Mouse (Mus musculus): ENCODE measurements around the gene Nol3.

Nol3 gene

GRCm38 (mm10) chr8:105309142-105309847 lies 33.4 kb downstream of the Nol3 start:
- no peak for DNase-seq (ENCODE audit: low spot score)

DNA sequence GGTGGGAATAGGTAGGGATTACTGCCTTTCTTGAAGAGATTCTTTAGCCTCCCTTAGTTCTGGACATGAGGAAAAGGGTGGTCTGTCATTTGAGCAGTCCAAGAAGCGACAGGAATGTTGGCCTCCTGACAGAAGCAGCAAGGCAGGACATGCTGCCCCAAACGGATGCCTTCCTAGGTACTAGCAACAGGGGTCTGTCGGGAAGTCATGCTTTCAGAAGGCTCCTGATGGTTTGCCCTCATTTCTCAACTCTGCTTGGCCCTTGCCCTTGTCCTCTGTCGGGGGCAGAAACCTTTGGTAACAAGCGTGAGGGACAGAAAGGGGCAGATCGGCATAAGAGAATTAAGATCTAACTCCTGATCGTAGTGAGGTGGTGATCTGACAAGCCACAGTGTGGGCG lies 34.2 kb downstream of the Nol3 start:
- no peak for DNase-seq (ENCODE audit: low spot score)

DNA sequence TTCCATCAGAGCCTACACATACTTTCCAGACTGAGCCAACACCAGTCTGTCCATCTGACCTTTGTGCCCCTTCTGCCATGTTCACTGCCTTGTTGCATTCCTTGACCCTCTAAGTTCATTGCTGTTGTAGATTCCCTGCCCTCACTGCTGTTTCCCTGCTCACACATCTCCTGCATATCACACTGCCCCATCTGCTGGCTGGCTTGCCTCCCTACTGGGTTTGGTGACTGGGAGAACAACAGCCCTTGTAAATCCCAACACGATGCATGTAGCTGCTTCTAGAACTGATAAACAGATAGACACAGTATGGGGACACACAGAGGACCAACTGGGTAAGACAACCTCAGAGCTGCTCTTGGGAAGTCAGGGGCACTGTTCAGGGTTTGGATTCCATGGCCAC lies 35.8 kb downstream of the Nol3 start:
- DNase-seq (ENCODE audit: low spot score) = no peak

DNA sequence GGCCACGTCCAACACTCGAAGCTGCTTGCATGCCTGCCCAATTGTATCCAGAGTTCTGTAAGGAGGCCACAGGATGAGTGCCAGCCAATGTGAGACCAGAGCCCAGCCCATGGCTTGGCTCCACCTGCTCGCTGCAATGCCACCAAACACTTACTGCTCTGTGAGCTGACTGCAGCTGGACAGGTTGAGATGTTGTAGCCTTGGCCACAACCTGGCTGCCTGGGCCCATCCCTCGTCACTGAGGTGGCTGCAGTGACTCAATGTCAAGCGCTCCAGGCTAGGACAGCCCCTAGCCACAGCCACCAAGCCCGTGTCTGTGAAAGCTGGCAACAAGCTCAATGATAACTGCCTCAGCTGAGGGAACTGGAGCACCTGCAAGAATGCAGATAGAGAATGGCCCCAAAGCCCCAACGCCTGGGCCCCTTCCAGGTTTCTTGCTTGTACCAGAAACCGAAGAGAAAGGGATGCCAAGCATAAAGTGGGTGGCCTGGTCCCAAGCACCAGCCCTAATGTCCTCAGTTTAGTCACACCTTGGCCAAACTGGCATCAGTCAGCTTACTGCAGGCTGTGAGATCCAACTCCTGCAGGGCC lies 37.0 kb downstream of the Nol3 start:
- DNase-seq (ENCODE audit: low spot score) = no peak

DNA sequence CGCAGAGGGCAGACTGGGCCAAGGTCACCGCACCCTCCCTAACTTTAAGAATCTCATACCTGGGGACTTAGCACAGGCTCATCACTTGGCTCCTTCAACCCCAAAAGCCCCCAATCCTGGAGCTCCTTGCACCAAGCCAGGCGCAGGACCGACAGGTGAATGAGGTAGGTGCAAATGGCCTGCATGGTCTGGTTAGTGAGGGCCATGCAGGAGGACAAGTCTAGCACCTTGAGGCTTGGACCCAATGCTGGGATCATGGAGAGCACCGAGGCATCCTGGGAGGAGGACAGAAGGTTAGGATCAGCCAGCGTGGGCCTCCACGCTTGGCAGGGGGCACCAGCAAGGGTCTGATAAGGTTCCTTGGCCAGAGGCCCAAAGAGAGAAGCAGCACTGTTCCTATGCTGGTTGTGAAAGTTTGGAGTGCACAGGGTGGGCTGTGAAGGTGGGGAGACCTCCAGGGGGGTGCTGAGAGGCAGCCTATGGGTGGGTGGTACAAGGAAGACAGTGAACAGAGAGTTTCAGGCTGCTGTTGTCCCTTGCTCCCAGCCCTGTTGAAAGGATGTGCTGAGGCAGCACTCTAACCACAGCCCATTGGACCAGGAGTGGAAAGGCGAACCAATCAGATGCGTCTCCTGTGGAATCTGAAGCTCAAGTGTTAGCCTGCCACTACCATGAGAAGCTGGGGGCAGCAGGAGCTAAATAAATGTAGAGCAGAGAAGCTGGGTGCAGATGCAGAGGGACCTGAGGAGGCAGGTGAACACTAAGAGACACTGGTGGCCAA lies 37.9 kb downstream of the Nol3 start:
- DNase-seq (ENCODE audit: low spot score) = no peak

DNA sequence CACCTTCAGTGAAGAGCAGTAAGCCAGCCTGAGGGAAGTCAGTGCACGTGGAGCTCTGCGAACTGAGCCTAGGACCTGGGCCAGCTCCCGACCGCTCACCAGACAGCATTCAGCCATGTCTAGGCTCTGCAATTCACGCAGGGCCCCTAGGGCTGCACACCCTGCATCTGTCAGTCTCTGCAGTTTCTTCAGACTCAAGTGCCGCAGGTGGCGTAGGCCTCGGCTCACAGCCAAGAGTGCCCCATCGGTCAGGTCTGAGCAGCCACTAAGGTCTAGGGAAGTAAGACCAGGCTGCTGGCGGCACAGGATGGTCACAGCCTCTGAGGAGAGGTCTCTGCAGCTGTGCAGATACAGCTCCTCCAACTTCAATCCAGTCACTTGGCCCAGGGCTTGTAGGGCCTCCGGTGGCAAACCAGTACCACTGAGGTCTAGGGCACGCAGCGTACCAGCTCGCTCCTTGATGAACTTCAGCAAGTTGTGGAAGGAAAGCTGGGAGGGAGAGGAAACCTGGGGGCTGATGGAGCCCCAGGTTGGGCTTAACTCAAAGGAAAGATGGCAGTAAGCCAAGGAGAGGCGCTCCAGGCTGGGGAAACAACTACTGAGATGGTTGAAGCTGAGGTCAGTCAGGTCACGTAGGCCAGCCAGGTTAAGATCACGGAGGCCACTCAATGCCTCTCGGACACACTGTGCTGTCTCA lies 39.3 kb downstream of the Nol3 start:
- no peak for DNase-seq (ENCODE audit: low spot score)

DNA sequence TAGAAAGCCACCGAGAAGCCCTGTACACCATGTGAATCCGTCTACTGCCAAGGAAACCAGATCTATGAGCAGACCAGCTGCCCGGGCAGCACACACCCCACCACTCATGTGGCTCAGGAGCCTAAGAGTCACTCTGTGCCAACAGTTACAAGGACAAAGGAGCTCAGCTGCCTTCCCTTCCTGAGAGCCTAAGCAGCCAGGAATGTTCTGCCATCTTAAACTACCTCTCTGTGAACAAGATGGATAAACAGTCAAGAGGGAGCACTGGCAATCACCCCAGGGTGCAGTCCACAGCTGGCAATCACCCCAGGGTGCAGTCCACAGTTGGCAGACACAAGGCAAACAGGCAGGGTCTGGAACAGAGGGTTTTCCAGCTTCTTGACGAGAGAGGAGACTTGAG lies 42.0 kb downstream of the Nol3 start:
- no peak for DNase-seq (ENCODE audit: low spot score)

DNA sequence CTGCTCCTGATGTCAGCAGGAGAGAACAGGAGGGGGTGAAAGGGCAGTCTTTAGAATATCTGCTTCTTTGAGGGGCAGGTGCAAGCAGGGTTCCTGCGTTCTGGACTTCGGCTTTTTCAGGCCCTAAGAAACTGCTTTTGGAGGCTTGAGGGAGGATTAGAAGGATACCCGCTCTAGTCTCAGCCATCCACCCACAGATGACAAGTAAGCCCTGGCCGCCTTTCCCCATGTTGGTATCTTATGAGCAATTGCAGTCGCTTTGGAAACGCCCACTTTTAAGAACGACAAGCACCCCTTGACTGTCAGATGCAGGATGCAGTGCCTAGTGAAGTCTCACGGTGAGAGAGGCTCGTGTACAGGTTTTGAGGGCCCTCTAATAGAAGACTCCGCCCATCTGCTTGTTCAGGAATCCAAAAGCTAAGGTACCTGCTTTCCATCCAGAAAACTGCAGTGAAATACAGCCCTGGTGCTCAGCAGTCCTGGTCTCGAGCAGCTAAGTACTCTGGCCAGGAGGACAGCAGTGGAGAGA lies 42.8 kb downstream of the Nol3 start:
- DNase-seq (ENCODE audit: low spot score) = no peak

- DNase-seq (ENCODE audit: low spot score) = no peak
Measured at GRCm38 (mm10) chr8:105323183-105323582, 47.2 kb downstream of the Nol3 start.

DNA sequence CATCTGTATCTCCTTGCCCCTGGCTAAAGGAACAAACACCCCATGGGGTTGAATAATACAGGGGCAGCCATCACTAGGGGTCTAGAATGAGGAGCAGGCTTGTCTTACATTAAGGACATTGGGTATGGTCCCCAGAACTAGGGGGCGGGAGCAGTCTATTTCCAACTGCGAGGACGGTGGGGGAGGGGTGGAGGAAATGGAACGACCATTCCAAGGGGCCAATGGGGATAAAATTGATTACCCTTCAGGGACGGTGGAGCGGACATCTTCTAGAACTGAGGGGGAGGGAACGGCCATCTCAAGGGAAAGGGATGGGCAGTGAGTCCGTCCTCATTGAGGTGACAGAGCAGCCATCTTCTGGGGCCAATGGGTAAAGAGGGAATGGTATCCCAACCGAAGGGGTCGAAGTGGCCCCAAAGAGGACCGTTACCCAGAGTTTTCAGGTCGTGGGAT lies 49.7 kb downstream of the Nol3 start:
- DNase-seq (ENCODE audit: low spot score) = no peak

DNA sequence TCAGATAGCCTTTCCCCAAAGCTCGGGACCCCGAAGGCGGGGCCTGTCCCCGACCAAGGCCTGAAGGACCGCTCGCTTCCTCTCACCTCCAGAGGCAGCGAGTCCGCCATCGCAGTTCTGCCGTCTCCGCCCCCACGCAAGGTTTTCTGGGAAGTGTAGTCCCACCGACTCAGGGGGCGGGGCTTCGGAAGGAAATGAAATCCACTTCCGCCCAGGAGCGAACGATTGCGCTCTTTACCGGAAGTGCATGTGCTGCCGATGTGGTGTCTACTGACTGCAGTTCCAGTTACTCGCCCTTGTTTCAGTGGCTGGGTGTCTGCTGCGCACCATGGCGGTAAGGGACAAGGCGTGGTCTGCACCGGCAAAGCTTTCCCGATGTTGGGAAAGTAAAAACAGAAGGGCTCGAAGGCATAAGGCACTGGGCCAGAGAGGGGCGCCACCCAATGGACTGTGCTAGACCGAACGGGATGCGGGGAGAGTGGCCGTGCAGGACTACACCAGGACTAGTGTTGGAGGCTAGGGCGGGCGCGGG lies 50.3 kb downstream of the Nol3 start, which contains the start of the genes Lrrc29 and Tmem208:
Gene Lrrc29, minus strand, starts transcription at position 138 of the 532 bp plus-strand sequence.
Gene Tmem208, plus strand, starts transcription at position 214 of the 532 bp plus-strand sequence.
- DNase-seq (ENCODE audit: low spot score) = peak; percentile 95

- DNase-seq (ENCODE audit: low spot score) = no peak
Measured at GRCm38 (mm10) chr8:105326968-105327367, 51.0 kb downstream of the Nol3 start.

DNA sequence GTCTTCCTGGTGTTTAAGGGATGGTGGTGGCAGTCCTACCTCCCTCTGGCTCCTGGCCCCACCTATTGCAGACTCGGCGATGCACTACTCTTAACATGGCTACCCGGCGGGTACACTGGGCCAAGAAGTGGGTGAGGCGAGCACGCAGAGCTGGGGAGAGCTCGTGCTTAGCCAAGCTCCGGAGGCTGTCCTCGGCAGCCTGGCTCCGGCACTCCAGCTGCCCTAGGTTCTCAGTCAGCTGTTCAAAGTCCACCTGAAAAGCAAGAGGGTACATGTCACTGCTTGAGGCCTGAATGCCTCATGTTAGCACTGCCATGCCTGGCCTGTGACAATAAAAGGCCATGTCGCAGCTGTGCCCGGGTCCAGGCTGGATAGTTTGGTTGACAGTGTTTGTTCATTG lies 54.4 kb downstream of the Nol3 start:
- no peak for DNase-seq (ENCODE audit: low spot score)

GRCm38 (mm10) chr8:105331469-105331868 lies 55.5 kb downstream of the Nol3 start:
- DNase-seq (ENCODE audit: low spot score) = no peak

Data from left cerebral cortex, adult 11 months (tissue).